Mouse (Mus musculus): ENCODE measurements around the gene Dnajc5. TPM values are rescaled to one million over a fixed set of nuclear protein-coding genes. Genes with fewer than 3 reads are reported as not detected.
A peak's percentile ranks its signal among the peaks of the same experiment; 100 is the strongest.

Dnajc5 gene
- polyA plus RNA-seq, 1 experiment from 2014 or later = 286 TPM

- peaks cover 16% of the 10 kb centered on the region for H3K36me3 ChIP-seq (ENCODE audit: control insufficient read depth, insufficient read depth, low read length)
- peaks cover 9% of the 10 kb centered on the region; the same call in 1 of the 2 replicates for H3K4me1 ChIP-seq (ENCODE audit: control insufficient read depth, insufficient read depth, low read depth, low read length)
- 79% methylated on average over 4 of the region's 4 CpGs for WGBS
- no peaks in the 10 kb centered on the region for H3K9me3 ChIP-seq (ENCODE audit: control insufficient read depth, low read length)
- H3K4me3 ChIP-seq (ENCODE audit: low read length) = no peak overlapping the region
- no peak overlapping the region for H3K27ac ChIP-seq (ENCODE audit: low read depth, low read length)
- no peak overlapping the region for H3K4me2 ChIP-seq (ENCODE audit: low read length)
- no peak for ATAC-seq
- no peak overlapping the region for H3K9ac ChIP-seq (ENCODE audit: low read depth, low read length)
- H3K27me3 ChIP-seq (replicated peaks; ENCODE audit: control insufficient read depth, insufficient read depth, low read length) = no peaks in the 10 kb centered on the region
These were observed 21.6 kb upstream of the Dnajc5 start for GRCm38 (mm10) chr2:181498644-181499043.

GRCm38 (mm10) chr2:181509191-181509590 is 11.1 kb upstream of the Dnajc5 start:
- 87% methylated on average over 2 of the region's 2 CpGs for WGBS
- Histone ChIP-seq H3K4me2 (ENCODE audit: low read length) (no peak overlapping the region), H3K4me3 (ENCODE audit: low read length) (no peak overlapping the region), H3K27ac (ENCODE audit: low read depth, low read length) (no peak overlapping the region), H3K27me3 (replicated peaks; ENCODE audit: control insufficient read depth, insufficient read depth, low read length) (no peaks in the 10 kb centered on the region), H3K9me3 (ENCODE audit: control insufficient read depth, low read length) (no peaks in the 10 kb centered on the region), H3K4me1 (ENCODE audit: control insufficient read depth, insufficient read depth, low read depth, low read length) (no peaks in the 10 kb centered on the region), H3K36me3 (ENCODE audit: control insufficient read depth, insufficient read depth, low read length) (peaks cover 47% of the 10 kb centered on the region), H3K9ac (ENCODE audit: low read depth, low read length) (no peak overlapping the region)
- no peak for ATAC-seq

- Histone ChIP-seq H3K4me1 (ENCODE audit: control insufficient read depth, insufficient read depth, low read depth, low read length) (no peaks in the 10 kb centered on the region), H3K9me3 (ENCODE audit: control insufficient read depth, low read length) (no peaks in the 10 kb centered on the region), H3K27me3 (replicated peaks; ENCODE audit: control insufficient read depth, insufficient read depth, low read length) (no peaks in the 10 kb centered on the region), H3K4me3 (ENCODE audit: low read length) (no peak overlapping the region), H3K9ac (ENCODE audit: low read depth, low read length) (no peak overlapping the region), H3K4me2 (ENCODE audit: low read length) (no peak overlapping the region), H3K27ac (ENCODE audit: low read depth, low read length) (no peak overlapping the region), H3K36me3 (ENCODE audit: control insufficient read depth, insufficient read depth, low read length) (peaks cover 49% of the 10 kb centered on the region)
- 96% methylated on average over 8 of the region's 8 CpGs for WGBS
- no peak for ATAC-seq
These were observed 9.1 kb upstream of the Dnajc5 start for GRCm38 (mm10) chr2:181511231-181511630.

GRCm38 (mm10) chr2:181519201-181519600 is 1.1 kb upstream of the Dnajc5 start:
- Histone ChIP-seq H3K36me3 (ENCODE audit: control insufficient read depth, insufficient read depth, low read length) (peaks cover 15% of the 10 kb centered on the region), H3K4me2 (ENCODE audit: low read length) (peak overlapping the region; percentile 79), H3K27me3 (replicated peaks; ENCODE audit: control insufficient read depth, insufficient read depth, low read length) (no peaks in the 10 kb centered on the region), H3K4me3 (ENCODE audit: low read length) (peak overlapping the region; percentile 62), H3K4me1 (ENCODE audit: control insufficient read depth, insufficient read depth, low read depth, low read length) (peaks cover 22% of the 10 kb centered on the region), H3K9ac (ENCODE audit: low read depth, low read length) (peak overlapping the region; percentile 91), H3K27ac (ENCODE audit: low read depth, low read length) (peak overlapping the region; percentile 96), H3K9me3 (ENCODE audit: control insufficient read depth, low read length) (no peaks in the 10 kb centered on the region)
- WGBS = 79% methylated on average over 3 of the region's 3 CpGs
- ATAC-seq = no peak

GRCm38 (mm10) chr2:181520936-181521227 is 597 bp downstream of the Dnajc5 start:
- WGBS = under 1% methylated on average over 17 of the region's 17 CpGs
- Histone ChIP-seq H3K27me3 (replicated peaks; ENCODE audit: control insufficient read depth, insufficient read depth, low read length) (no peaks in the 10 kb centered on the region), H3K9me3 (ENCODE audit: control insufficient read depth, low read length) (no peaks in the 10 kb centered on the region), H3K36me3 (ENCODE audit: control insufficient read depth, insufficient read depth, low read length) (peaks cover 10% of the 10 kb centered on the region), H3K9ac (ENCODE audit: low read depth, low read length) (peak overlapping the region; percentile 91), H3K4me3 (ENCODE audit: low read length) (peak overlapping the region; percentile 62), H3K27ac (ENCODE audit: low read depth, low read length) (peak overlapping the region; percentile 96), H3K4me2 (ENCODE audit: low read length) (peak overlapping the region; percentile 79), H3K4me1 (ENCODE audit: control insufficient read depth, insufficient read depth, low read depth, low read length) (peaks cover 22% of the 10 kb centered on the region)
- ATAC-seq = no peak

- no peaks in the 10 kb centered on the region for H3K27me3 ChIP-seq (replicated peaks; ENCODE audit: control insufficient read depth, insufficient read depth, low read length)
- WGBS = 54% methylated on average over 10 of the region's 10 CpGs
These were observed 1.2 kb downstream of the Dnajc5 start for GRCm38 (mm10) chr2:181521491-181521890.

GRCm38 (mm10) chr2:181522811-181523210 is 2.5 kb downstream of the Dnajc5 start:
- no peaks in the 10 kb centered on the region for H3K36me3 ChIP-seq (ENCODE audit: control insufficient read depth, insufficient read depth, low read length)
- peaks cover 22% of the 10 kb centered on the region for H3K4me1 ChIP-seq (ENCODE audit: control insufficient read depth, insufficient read depth, low read depth, low read length)
- no peak overlapping the region for H3K4me3 ChIP-seq (ENCODE audit: low read length)
- no peak overlapping the region for H3K4me2 ChIP-seq (ENCODE audit: low read length)
- ATAC-seq = no peak
- no peak overlapping the region for H3K9ac ChIP-seq (ENCODE audit: low read depth, low read length)
- H3K27me3 ChIP-seq (replicated peaks; ENCODE audit: control insufficient read depth, insufficient read depth, low read length) = no peaks in the 10 kb centered on the region
- 75% methylated on average over 5 of the region's 5 CpGs for WGBS
- H3K27ac ChIP-seq (ENCODE audit: low read depth, low read length) = no peak overlapping the region
- H3K9me3 ChIP-seq (ENCODE audit: control insufficient read depth, low read length) = no peaks in the 10 kb centered on the region

More at GRCm38 (mm10) chr2:181521491-181521890, 1.2 kb downstream of the Dnajc5 start:
- Histone ChIP-seq H3K9me3 (ENCODE audit: control insufficient read depth, low read length) (no peaks in the 10 kb centered on the region), H3K4me2 (ENCODE audit: low read length) (peak overlapping the region; percentile 79), H3K4me3 (ENCODE audit: low read length) (peak overlapping the region; percentile 62), H3K27ac (ENCODE audit: low read depth, low read length) (no peak overlapping the region), H3K36me3 (ENCODE audit: control insufficient read depth, insufficient read depth, low read length) (peaks cover 4% of the 10 kb centered on the region), H3K9ac (ENCODE audit: low read depth, low read length) (peak overlapping the region; percentile 41), H3K4me1 (ENCODE audit: control insufficient read depth, insufficient read depth, low read depth, low read length) (peaks cover 22% of the 10 kb centered on the region)
- no peak for ATAC-seq

GRCm38 (mm10) chr2:181525526-181525925 is 5.2 kb downstream of the Dnajc5 start:
- peaks cover 13% of the 10 kb centered on the region for H3K4me1 ChIP-seq (ENCODE audit: control insufficient read depth, insufficient read depth, low read depth, low read length)
- H3K27me3 ChIP-seq (replicated peaks; ENCODE audit: control insufficient read depth, insufficient read depth, low read length) = no peaks in the 10 kb centered on the region
- H3K27ac ChIP-seq (ENCODE audit: low read depth, low read length) = no peak overlapping the region
- H3K36me3 ChIP-seq (ENCODE audit: control insufficient read depth, insufficient read depth, low read length) = no peaks in the 10 kb centered on the region
- no peaks in the 10 kb centered on the region for H3K9me3 ChIP-seq (ENCODE audit: control insufficient read depth, low read length)
- H3K9ac ChIP-seq (ENCODE audit: low read depth, low read length) = no peak overlapping the region
- no peak overlapping the region for H3K4me3 ChIP-seq (ENCODE audit: low read length)
- WGBS = 94% methylated on average over 5 of the region's 5 CpGs
- H3K4me2 ChIP-seq (ENCODE audit: low read length) = no peak overlapping the region
- no peak for ATAC-seq

GRCm38 (mm10) chr2:181529076-181529475 is 8.8 kb downstream of the Dnajc5 start:
- ATAC-seq = no peak
- Histone ChIP-seq H3K9ac (ENCODE audit: low read depth, low read length) (no peak overlapping the region), H3K4me3 (ENCODE audit: low read length) (no peak overlapping the region), H3K27me3 (replicated peaks; ENCODE audit: control insufficient read depth, insufficient read depth, low read length) (no peaks in the 10 kb centered on the region), H3K9me3 (ENCODE audit: control insufficient read depth, low read length) (no peaks in the 10 kb centered on the region), H3K4me1 (ENCODE audit: control insufficient read depth, insufficient read depth, low read depth, low read length) (no peaks in the 10 kb centered on the region), H3K36me3 (ENCODE audit: control insufficient read depth, insufficient read depth, low read length) (no peaks in the 10 kb centered on the region), H3K4me2 (ENCODE audit: low read length) (no peak overlapping the region), H3K27ac (ENCODE audit: low read depth, low read length) (no peak overlapping the region)
- WGBS = 86% methylated on average over 1 of the region's 1 CpGs

GRCm38 (mm10) chr2:181532589-181532988 is 12.3 kb downstream of the Dnajc5 start:
- Histone ChIP-seq H3K4me3 (ENCODE audit: low read length) (no peak overlapping the region), H3K36me3 (ENCODE audit: control insufficient read depth, insufficient read depth, low read length) (no peaks in the 10 kb centered on the region), H3K9me3 (ENCODE audit: control insufficient read depth, low read length) (no peaks in the 10 kb centered on the region), H3K27me3 (replicated peaks; ENCODE audit: control insufficient read depth, insufficient read depth, low read length) (no peaks in the 10 kb centered on the region), H3K4me2 (ENCODE audit: low read length) (no peak overlapping the region), H3K27ac (ENCODE audit: low read depth, low read length) (no peak overlapping the region), H3K9ac (ENCODE audit: low read depth, low read length) (no peak overlapping the region), H3K4me1 (ENCODE audit: control insufficient read depth, insufficient read depth, low read depth, low read length) (peaks cover 2% of the 10 kb centered on the region)
- no peak for ATAC-seq
- WGBS = 95% methylated on average over 3 of the region's 3 CpGs
